Comparison of ENCODE assay signal across 9 mouse cellular contexts in the genomic region with DNA sequence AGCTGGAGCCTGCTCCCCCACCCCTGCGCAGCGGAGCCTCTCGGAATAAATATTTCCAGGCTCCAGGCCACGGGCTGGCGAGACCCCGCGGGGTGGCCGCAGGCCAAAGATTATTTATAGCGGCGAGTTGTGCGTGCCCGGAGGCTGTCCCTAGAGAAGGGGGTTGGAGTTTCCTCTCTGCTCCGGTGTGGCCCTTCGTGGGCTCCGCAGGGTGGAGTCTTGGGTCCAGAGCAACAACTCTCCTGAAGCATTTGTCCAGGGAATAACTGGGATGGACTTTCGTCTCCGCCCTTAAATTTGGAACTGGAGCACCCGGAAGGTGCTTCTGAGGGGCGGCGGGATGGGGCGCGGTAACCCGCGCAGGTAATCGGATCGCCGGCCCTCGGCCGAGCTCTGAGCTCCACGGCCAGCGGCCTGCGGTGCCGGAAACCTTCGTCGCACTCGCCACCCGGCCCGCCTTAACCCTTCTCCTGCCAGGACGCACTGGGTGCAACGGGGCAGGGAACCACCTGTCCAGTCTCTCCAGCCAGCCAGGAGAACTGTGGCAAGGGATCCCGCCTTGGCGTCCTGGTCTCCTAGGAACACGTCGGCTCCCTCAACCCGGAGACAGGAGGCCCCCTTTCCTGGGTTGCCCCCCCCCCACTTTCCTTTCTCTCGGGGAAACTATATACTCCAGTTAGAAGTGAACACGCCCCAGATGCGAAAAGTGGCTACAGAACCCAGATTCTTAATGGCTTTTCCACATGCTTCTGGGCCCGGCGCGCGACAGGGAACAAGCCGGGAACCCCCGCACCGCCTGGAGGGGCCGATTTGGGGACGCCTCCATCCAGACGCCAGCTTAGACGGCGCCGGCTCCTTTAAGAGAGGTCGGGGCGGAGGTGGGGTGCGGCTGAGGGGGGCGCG. TPM values are rescaled to one million over a fixed set of nuclear protein-coding genes. Genes with fewer than 3 reads are reported as not detected.
DNase-seq lines count a peak whose midpoint lies in the region; ATAC-seq and TF ChIP-seq lines count a peak whose summit lies in the region.
"Had no signal": no experiment of that assay in that cellular context is flagged by ENCODE, and none has a peak within 500 bp of the region (broad histone marks: within the 10 kb centered on the region; RNA-seq: fewer than 3 reads in every experiment).

No protein-coding gene starts in this region.

- H3K27ac ChIP-seq in intestine, embryonic 15.5 days, result no peak overlapping the region
- H3K27ac ChIP-seq in lung, embryonic 16.5 days (ENCODE audit: low read length), result peak overlapping the region; percentile 22; the same call in 1 of the 2 replicates
- peak overlapping the region; percentile 79 for H3K27ac ChIP-seq in testis, adult 2 months (ENCODE audit: control insufficient read depth, insufficient read depth, low read depth, low read length)
- H3K27ac ChIP-seq: liver, embryonic 14.5 days had no signal

- peak overlapping the region; percentile 96 for H3K4me2 ChIP-seq in intestine, embryonic 15.5 days (replicated peaks)
- H3K4me2 ChIP-seq in lung, embryonic 16.5 days (ENCODE audit: low read depth, low read length), result peak overlapping the region; percentile 89

- no peak for TF ChIP-seq POLR2A in testis, adult 2 months (IDR thresholded peaks at IDR 0.05; ENCODE audit: control insufficient read depth, low read depth, low read length)

- peak overlapping the region; percentile 36 for H3K9ac ChIP-seq in intestine, embryonic 15.5 days
- peak overlapping the region; percentile 59 for H3K9ac ChIP-seq in lung, embryonic 16.5 days (ENCODE audit: low read length)
- H3K9ac ChIP-seq: liver, embryonic 14.5 days had no signal

- TF ChIP-seq CTCF in testis, adult 2 months (IDR thresholded peaks at IDR 0.05; ENCODE audit: control insufficient read depth, insufficient read depth, insufficient replicate concordance, low read depth, low read length), result no peak

- ATAC-seq in intestine, embryonic 15.5 days, result no peak
- ATAC-seq in lung, embryonic 16.5 days (ENCODE audit: low read depth), result peak; percentile 31

- no peaks in the 10 kb centered on the region for H3K36me3 ChIP-seq in intestine, embryonic 15.5 days
- no peaks in the 10 kb centered on the region for H3K36me3 ChIP-seq in lung, embryonic 16.5 days (ENCODE audit: control insufficient read depth, insufficient read depth, low read length)
- H3K36me3 ChIP-seq in testis, adult 2 months (ENCODE audit: control insufficient read depth, insufficient read depth, low read length), result no peaks in the 10 kb centered on the region

- H3K4me1 ChIP-seq in intestine, embryonic 15.5 days (replicated peaks), result peaks cover 75% of the 10 kb centered on the region
- peaks cover 71% of the 10 kb centered on the region for H3K4me1 ChIP-seq in lung, embryonic 16.5 days (replicated peaks; ENCODE audit: control insufficient read depth, insufficient read depth, low read length)
- peaks cover 35% of the 10 kb centered on the region for H3K4me1 ChIP-seq in testis, adult 2 months (ENCODE audit: control insufficient read depth, insufficient read depth, low read length)

- peaks cover 81% of the 10 kb centered on the region for H3K27me3 ChIP-seq in intestine, embryonic 15.5 days (replicated peaks)
- H3K27me3 ChIP-seq in lung, embryonic 16.5 days (ENCODE audit: control insufficient read depth, insufficient read depth, low read depth, low read length), result peaks cover 92% of the 10 kb centered on the region
- H3K27me3 ChIP-seq in testis, adult 2 months (ENCODE audit: control insufficient read depth, insufficient read depth, low read length), result peaks cover 2% of the 10 kb centered on the region; the same call in 1 of the 2 replicates

- H3K9me3 ChIP-seq in intestine, embryonic 15.5 days, result no peaks in the 10 kb centered on the region
- no peaks in the 10 kb centered on the region for H3K9me3 ChIP-seq in lung, embryonic 16.5 days (ENCODE audit: control insufficient read depth, low read length)

- WGBS in intestine, embryonic 15.5 days, result under 1% methylated on average over 66 of the region's 66 CpGs
- under 1% methylated on average over 58 of the region's 66 CpGs for WGBS in lung, embryonic 16.5 days

- peak overlapping the region; percentile 49 for H3K4me3 ChIP-seq in intestine, embryonic 15.5 days (replicated peaks)
- peak overlapping the region; percentile 57 for H3K4me3 ChIP-seq in lung, embryonic 16.5 days (ENCODE audit: low read length)
- peak overlapping the region; percentile 71 for H3K4me3 ChIP-seq in testis, adult 2 months (ENCODE audit: control insufficient read depth, low read depth, low read length)

- DNase-seq in Muller cell, postnatal 12 days (ENCODE audit: inconsistent ontology term), result peak; percentile 40
- peak; percentile 51 for DNase-seq in embryo, embryonic 10.5 days (ENCODE audit: low spot score)
- DNase-seq in heart, adult 11 months, result peak; percentile 97
- no peak for DNase-seq in cerebellum, adult 9-10 months
- DNase-seq in urinary bladder, postnatal 25 days (ENCODE audit: low spot score), result no peak

RNA-seq across cellular contexts. Expression of a gene that starts 8.7 kb away (rescaled TPM):
- 2.0 and 2.6 TPM in 2 replicates for polyA plus RNA-seq in intestine, embryonic 15.5 days (2015; fragmentation: Nextera tagmentation; extraction: Ambion mirVana)
- 2.3 and 2.9 TPM in 2 replicates for polyA plus RNA-seq in lung, embryonic 16.5 days (2015; fragmentation: Nextera tagmentation; extraction: Ambion mirVana)
- polyA plus RNA-seq in testis, adult 2 months (2012; rRNA removed), result 9.1 and 14.0 TPM in 2 replicates

Comparison
In these comparisons a context has a peak if more than half of its experiments do, and no peak if none do; other contexts are left out.
1. DNase-seq: peak in Muller cell, postnatal 12 days (single experiment), embryo, embryonic 10.5 days (single experiment) and heart, adult 11 months (single experiment); none in cerebellum, adult 9-10 months (single experiment) and urinary bladder, postnatal 25 days (single experiment).
2. Peak in every context shown above with its lines, with median percentiles within 50 percentile points of each other: H3K4me3 ChIP-seq.